Mouse (Mus musculus): ENCODE data around the gene Cdhr2.
A peak's percentile ranks its signal among the peaks of the same experiment; 100 is the strongest.

The Cdhr2 gene

GRCm38 (mm10) chr13:54693558-54694347 lies 7.5 kb upstream of the Cdhr2 start, which contains the start of gene Rnf44:
Gene Rnf44, minus strand, starts transcription at chr13:54693907.
- peak; percentile 99 for DNase-seq

GRCm38 (mm10) chr13:54694348-54695060 lies 6.8 kb upstream of the Cdhr2 start:
- peak; percentile 89 for DNase-seq

- no peak for DNase-seq
These were observed 5.6 kb upstream of the Cdhr2 start for GRCm38 (mm10) chr13:54695479-54696230.

- no peak for DNase-seq
These were observed 1.2 kb downstream of the Cdhr2 start for GRCm38 (mm10) chr13:54702507-54702906.

- DNase-seq, result no peak
These were observed 3.6 kb downstream of the Cdhr2 start for GRCm38 (mm10) chr13:54704890-54705289.

- no peak for DNase-seq
These were observed 9.6 kb downstream of the Cdhr2 start for GRCm38 (mm10) chr13:54710866-54711265.

GRCm38 (mm10) chr13:54714393-54714792 lies 13.1 kb downstream of the Cdhr2 start:
- DNase-seq, result no peak

- DNase-seq, result no peak
These were observed 13.7 kb downstream of the Cdhr2 start for GRCm38 (mm10) chr13:54714996-54715395.

- DNase-seq, result peak; percentile 67
These were observed 15.7 kb downstream of the Cdhr2 start for GRCm38 (mm10) chr13:54716916-54717315.

GRCm38 (mm10) chr13:54723143-54723542 lies 21.9 kb downstream of the Cdhr2 start:
- no peak for DNase-seq

GRCm38 (mm10) chr13:54726131-54726530 lies 24.9 kb downstream of the Cdhr2 start:
- no peak for DNase-seq

GRCm38 (mm10) chr13:54736931-54737330 lies 35.7 kb downstream of the Cdhr2 start:
- no peak for DNase-seq

GRCm38 (mm10) chr13:54737488-54738212 lies 36.4 kb downstream of the Cdhr2 start:
- DNase-seq, result peak; percentile 54

- peak; percentile 63 for DNase-seq
These were observed 36.9 kb downstream of the Cdhr2 start for GRCm38 (mm10) chr13:54738213-54738601.

- DNase-seq, result no peak
These were observed 44.8 kb downstream of the Cdhr2 start for GRCm38 (mm10) chr13:54746110-54746509.

- DNase-seq, result peak; percentile 79
These were observed 45.6 kb downstream of the Cdhr2 start for GRCm38 (mm10) chr13:54746896-54747295.

GRCm38 (mm10) chr13:54748190-54748589 lies 46.9 kb downstream of the Cdhr2 start:
- peak; percentile 44 for DNase-seq

- peak; percentile 48 for DNase-seq
These were observed 47.4 kb downstream of the Cdhr2 start for GRCm38 (mm10) chr13:54748721-54749060.

GRCm38 (mm10) chr13:54749061-54749863 lies 48.0 kb downstream of the Cdhr2 start:
- DNase-seq, result peak; percentile 79

GRCm38 (mm10) chr13:54749864-54750411 lies 48.7 kb downstream of the Cdhr2 start, which contains the start of gene Gprin1:
Gene Gprin1, minus strand, starts transcription at chr13:54749874.
- peak; percentile 65 for DNase-seq

GRCm38 (mm10) chr13:54750699-54751098 lies 49.4 kb downstream of the Cdhr2 start:
- DNase-seq, result no peak

Data from cerebellum, adult 11 months (tissue).